Mouse (Mus musculus) MEL (cell line): Measurements from ENCODE around the gene Gtsf1l. TPM values are rescaled to one million over a fixed set of nuclear protein-coding genes. Genes with fewer than 3 reads are reported as not detected.

Source experiments
- DNase-seq: peaks from one replicate; pipeline ENCODE4 v3.0.0; 2011; ENCODE audit warnings: low read depth, low spot score
- H3K27ac ChIP-seq: 2 replicates; pipeline ENCODE4 v1.5.1; 2012; ENCODE audit warnings: low read depth, mild to moderate bottlenecking, control low read depth, low read length, moderate library complexity; ENCODE audit not compliant: control insufficient read depth
- H3K27me3 ChIP-seq, 2 experiments: fragments of 150-350 bp in 1 of 2; sonication (generic) in 1 of 2; 2 replicates each; pipeline ENCODE4 v1.6.1; 2012; ENCODE audit warnings: low read length in 2 of 2, mild to moderate bottlenecking in 2 of 2, improper control_type of control experiment in 1 of 2, moderate library complexity in 1 of 2; ENCODE audit not compliant: insufficient read depth in 2 of 2, control insufficient read depth in 1 of 2
- H3K36me3 ChIP-seq, 2 experiments: 2 replicates each; pipeline ENCODE4 v1.6.1; 2012 to 2014; ENCODE audit warnings: low read length in 2 of 2, improper control_type of control experiment in 1 of 2, inconsistent platforms in 1 of 2, mild to moderate bottlenecking in 1 of 2; ENCODE audit not compliant: insufficient read depth in 2 of 2, control insufficient read depth in 1 of 2
- H3K4me1 ChIP-seq, 2 experiments: fragments of 150-350 bp in 1 of 2; sonication (generic) in 1 of 2; 2 replicates each; pipeline ENCODE4 v1.6.1; 2012; ENCODE audit warnings: low read length in 2 of 2, improper control_type of control experiment in 1 of 2, mild to moderate bottlenecking in 1 of 2; ENCODE audit not compliant: insufficient read depth in 2 of 2, control insufficient read depth in 1 of 2
- H3K4me3 ChIP-seq, 2 experiments: fragments of 150-350 bp in 1 of 2; sonication (generic) in 1 of 2; 2 replicates each; pipeline ENCODE4 v1.5.1; 2012; ENCODE audit warnings: low read depth in 2 of 2, low read length in 2 of 2, mild to moderate bottlenecking in 2 of 2, moderate library complexity in 2 of 2, control low read depth in 1 of 2, improper control_type of control experiment in 1 of 2; ENCODE audit not compliant: control insufficient read depth in 1 of 2, insufficient read depth in 1 of 2
- H3K79me2 ChIP-seq: 2 replicates; pipeline ENCODE4 v1.6.1; 2012; ENCODE audit warnings: mild to moderate bottlenecking, low read length, moderate library complexity; ENCODE audit not compliant: control insufficient read depth, poor library complexity, insufficient read depth
- H3K9ac ChIP-seq: 2 replicates; pipeline ENCODE4 v1.6.1; 2012; ENCODE audit warnings: low read depth, mild to moderate bottlenecking, control low read depth, low read length, moderate library complexity; ENCODE audit not compliant: control insufficient read depth, poor library complexity, severe bottlenecking
- H3K9me3 ChIP-seq: fragments of 150-350 bp; sonication (generic); replicated peaks from 2 replicates; pipeline ENCODE4 v1.6.1; 2012; ENCODE audit warnings: mild to moderate bottlenecking, low read length, improper control_type of control experiment, moderate library complexity; ENCODE audit not compliant: insufficient read depth
- CHD2 ChIP-seq: IDR thresholded peaks from 2 replicates; pipeline ENCODE4 v1.6.1; 2011; ENCODE audit warnings: low read length, improper control_type of control experiment
- CTCF ChIP-seq, 3 experiments: IDR thresholded peaks in 2 of 3; conservative IDR thresholded peaks in 1 of 3; 2 replicates each; pipeline ENCODE4 v1.5.1; 2011 to 2012; ENCODE audit warnings: low read length in 3 of 3, low read depth in 2 of 3, mild to moderate bottlenecking in 2 of 3, improper control_type of control experiment in 1 of 3, inconsistent platforms in 1 of 3, mixed read lengths in 1 of 3, moderate library complexity in 1 of 3; ENCODE audit not compliant: control insufficient read depth in 1 of 3, insufficient read depth in 1 of 3, poor library complexity in 1 of 3, severe bottlenecking in 1 of 3
- ELF1 ChIP-seq: IDR thresholded peaks from 2 replicates; pipeline ENCODE4 v1.6.1; 2014; ENCODE audit warnings: low read depth, mild to moderate bottlenecking, inconsistent platforms, low read length, improper control_type of control experiment, moderate library complexity
- ETS1 ChIP-seq: IDR thresholded peaks from 2 replicates; pipeline ENCODE4 v1.6.1; 2012; ENCODE audit warnings: low read depth, mild to moderate bottlenecking, inconsistent platforms, low read length, improper control_type of control experiment, moderate library complexity
- GATA1 ChIP-seq: IDR thresholded peaks from 2 replicates; pipeline ENCODE4 v1.6.1; 2011; ENCODE audit warnings: low read depth, low read length, improper control_type of control experiment
- KAT2A ChIP-seq: conservative IDR thresholded peaks from 2 replicates; pipeline ENCODE4 v1.6.1; 2012; ENCODE audit warnings: low read depth, low read length, improper control_type of control experiment, inconsistent platforms
- MEF2A ChIP-seq: IDR thresholded peaks from 2 replicates; pipeline ENCODE4 v1.6.1; 2014; ENCODE audit warnings: low read depth, mild to moderate bottlenecking, inconsistent platforms, low read length, improper control_type of control experiment; ENCODE audit not compliant: poor library complexity, insufficient replicate concordance, severe bottlenecking; ENCODE audit errors: extremely low read depth
- MYB ChIP-seq: IDR thresholded peaks from 2 replicates; pipeline ENCODE4 v1.6.1; 2011; ENCODE audit warnings: mild to moderate bottlenecking, low read depth, low read length, improper control_type of control experiment
- MYC ChIP-seq: IDR thresholded peaks from 2 replicates; pipeline ENCODE4 v1.6.1; 2011; ENCODE audit warnings: low read depth, mild to moderate bottlenecking, low read length, improper control_type of control experiment, moderate library complexity
- NRF1 ChIP-seq: IDR thresholded peaks from 2 replicates; pipeline ENCODE4 v1.6.1; 2014; ENCODE audit warnings: low read depth, mild to moderate bottlenecking, inconsistent platforms, low read length, improper control_type of control experiment, moderate library complexity; ENCODE audit not compliant: poor library complexity, insufficient read depth, severe bottlenecking
- POLR2AphosphoS2 ChIP-seq: IDR thresholded peaks from 2 replicates; pipeline ENCODE4 v1.6.1; 2011; ENCODE audit warnings: low read length, improper control_type of control experiment
- RAD21 ChIP-seq: IDR thresholded peaks from 2 replicates; pipeline ENCODE4 v1.6.1; 2011; ENCODE audit warnings: mild to moderate bottlenecking, low read depth, low read length, improper control_type of control experiment
- RCOR1 ChIP-seq: IDR thresholded peaks from 2 replicates; pipeline ENCODE4 v1.6.1; 2012; ENCODE audit warnings: low read depth, mild to moderate bottlenecking, inconsistent platforms, low read length, improper control_type of control experiment
- SIN3A ChIP-seq: IDR thresholded peaks from 2 replicates; pipeline ENCODE4 v1.6.1; 2012; ENCODE audit warnings: low read length, improper control_type of control experiment, inconsistent platforms
- SMC3 ChIP-seq: IDR thresholded peaks from 2 replicates; pipeline ENCODE4 v1.6.1; 2011; ENCODE audit warnings: low read depth, low read length, improper control_type of control experiment
- TBP ChIP-seq: IDR thresholded peaks from 2 replicates; pipeline ENCODE4 v1.8.0; 2011; ENCODE audit warnings: low read depth, low read length, improper control_type of control experiment
- TCF12 ChIP-seq: IDR thresholded peaks from 2 replicates; pipeline ENCODE4 v1.6.1; 2014; ENCODE audit warnings: low read depth, mild to moderate bottlenecking, inconsistent platforms, low read length, improper control_type of control experiment, moderate library complexity
- ZC3H11A ChIP-seq: IDR thresholded peaks from 2 replicates; pipeline ENCODE4 v1.6.1; 2012; ENCODE audit warnings: low read depth, mild to moderate bottlenecking, inconsistent platforms, low read length, improper control_type of control experiment
- ZKSCAN1 ChIP-seq: IDR thresholded peaks from 2 replicates; pipeline ENCODE4 v1.6.1; 2012; ENCODE audit warnings: low read depth, mild to moderate bottlenecking, inconsistent platforms, low read length, improper control_type of control experiment, moderate library complexity
- ZMIZ1 ChIP-seq: IDR thresholded peaks from 2 replicates; pipeline ENCODE4 v1.6.1; 2012; ENCODE audit warnings: low read depth, mild to moderate bottlenecking, inconsistent platforms, low read length, improper control_type of control experiment, moderate library complexity
- ZNF384 ChIP-seq: IDR thresholded peaks from 2 replicates; pipeline ENCODE4 v1.6.1; 2012; ENCODE audit warnings: low read depth, mild to moderate bottlenecking, inconsistent platforms, low read length, improper control_type of control experiment
- polyA plus RNA-seq, 2 experiments: library from polyadenylated mRNA; stranded (reverse) in 1 of 2; unstranded in 1 of 2; fragments of >175 nt in 1 of 2; fragments of >200 nt in 1 of 2; gene quantifications; 2 replicates each; pipeline versions ENCODE4 v1.2.1 to v1.2.4; 2012; ENCODE audit warnings: low replicate concordance in 2 of 2, low read depth in 1 of 2; ENCODE audit not compliant: insufficient read length in 2 of 2, insufficient read depth in 1 of 2, missing spikeins in 1 of 2
- total RNA-seq: library from RNA; depleted of rRNA; stranded (reverse); fragments of 300-350 nt; gene quantifications from 2 replicates; pipeline ENCODE4 v1.2.3, GENCODE M21; 2012

The Gtsf1l gene
- total and polyA plus RNA-seq, 3 experiments, result not detected

- Histone ChIP-seq H3K4me1 (no peaks in the 10 kb centered on the region), H3K79me2 (no peaks in the 10 kb centered on the region), H3K27ac (no peak overlapping the region), H3K9ac (no peak overlapping the region), H3K9me3 (no peaks in the 10 kb centered on the region), H3K36me3 (no peaks in the 10 kb centered on the region), H3K4me3 (no peak overlapping the region), H3K27me3 (no peaks in the 10 kb centered on the region; a peak in 1 of 4 replicates)
- TF ChIP-seq CTCF (IDR thresholded peaks at IDR 0.05 in 2 of 3, conservative IDR thresholded peaks at IDR 0.05 in 1 of 3; ENCODE audit: control insufficient read depth in 1 of 3, insufficient read depth in 1 of 3, low read depth in 2 of 3, low read length in 3 of 3, poor library complexity in 1 of 3, severe bottlenecking in 1 of 3) (peak in 2 of 3 experiments; percentile 10 to 14; a peak in 2 of 6 replicates), ZKSCAN1 (no peak)
- DNase-seq, result no peak
These were observed 23.1 kb upstream of the Gtsf1l start for GRCm38 (mm10) chr2:163110706-163111105.

DNA sequence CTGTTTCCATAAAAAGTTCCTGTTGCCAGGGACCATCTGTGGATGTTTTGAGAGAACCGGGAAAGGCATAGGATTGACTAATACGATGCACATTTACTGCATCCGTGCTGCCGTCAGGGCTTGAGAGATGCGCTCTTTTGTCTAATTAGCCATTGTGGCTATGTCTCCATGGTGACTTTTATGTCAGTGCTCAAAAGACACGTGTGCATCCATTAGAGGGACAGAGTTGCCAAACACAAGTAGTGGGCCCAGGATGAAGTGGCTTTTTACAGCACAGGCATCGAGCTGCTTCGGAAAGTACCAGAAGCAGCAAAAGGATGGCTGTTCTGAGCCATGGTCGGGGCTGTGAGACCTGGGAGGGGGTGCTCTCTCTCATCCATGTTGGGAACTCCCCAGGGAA lies 20.7 kb upstream of the Gtsf1l start:
- no peaks in the 10 kb centered on the region for H3K36me3 ChIP-seq
- no peak overlapping the region for H3K9ac ChIP-seq
- H3K27me3 ChIP-seq, result no peaks in the 10 kb centered on the region
- DNase-seq, result no peak
- TF ChIP-seq SMC3 (no peak), ZC3H11A (no peak), MEF2A (no peak), CHD2 (no peak), MYC (no peak), SIN3A (no peak), POLR2AphosphoS2 (no peak), MYB (no peak), NRF1 (no peak)
- TF ChIP-seq, all 39 proteins: peak for 0
- no peaks in the 10 kb centered on the region for H3K4me1 ChIP-seq
- no peaks in the 10 kb centered on the region for H3K9me3 ChIP-seq
- H3K27ac ChIP-seq, result no peak overlapping the region
- no peak overlapping the region for H3K4me3 ChIP-seq
- no peaks in the 10 kb centered on the region for H3K79me2 ChIP-seq

DNA sequence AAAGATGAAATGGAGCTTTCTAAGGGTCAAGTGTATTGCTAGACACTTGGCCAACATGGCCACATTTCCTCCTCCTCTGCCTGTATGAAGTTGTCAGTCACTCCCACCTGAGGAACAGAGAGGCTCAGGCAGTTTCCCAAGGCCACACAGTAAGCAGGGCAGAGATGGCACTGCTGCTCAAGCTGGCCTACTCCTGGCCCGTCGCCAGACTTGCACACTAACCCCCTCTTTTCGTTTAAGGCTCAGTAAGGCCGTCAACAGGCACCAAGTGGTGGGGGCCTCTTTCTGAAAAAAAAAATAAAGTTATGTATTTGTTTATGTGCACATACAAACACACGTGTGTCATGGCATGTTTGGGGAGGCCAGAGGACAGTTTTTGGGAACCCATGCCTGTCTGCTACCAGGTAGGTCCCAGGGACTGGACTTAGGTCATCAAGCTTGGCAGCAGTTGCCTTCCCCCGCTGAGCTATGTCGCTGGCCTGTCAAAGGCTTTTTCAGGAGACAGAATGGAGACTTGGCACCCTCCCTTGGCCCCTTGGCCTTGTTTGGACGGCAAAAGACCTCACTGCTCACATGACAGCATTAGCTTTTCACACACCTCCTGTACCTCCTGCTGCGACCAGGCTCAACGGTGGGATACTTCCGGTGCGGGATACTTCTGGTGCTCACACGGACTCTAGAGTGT lies 16.6 kb upstream of the Gtsf1l start:
- Histone ChIP-seq H3K9ac (no peak overlapping the region), H3K27me3 (no peaks in the 10 kb centered on the region), H3K9me3 (no peaks in the 10 kb centered on the region), H3K4me1 (0 out of 4 replicates have a peak, but pooled peaks cover 0 to 2% of the 10 kb centered on the region in 2 experiments), H3K36me3 (no peaks in the 10 kb centered on the region), H3K79me2 (no peaks in the 10 kb centered on the region), H3K4me3 (no peak overlapping the region), H3K27ac (no peak overlapping the region)
- TF ChIP-seq RAD21, result no peak
- no peak for TF ChIP-seq NRF1
- TF ChIP-seq KAT2A, result no peak
- no peak for TF ChIP-seq GATA1
- no peak for TF ChIP-seq CHD2
- TF ChIP-seq SMC3, result no peak
- no peak for TF ChIP-seq ETS1
- TF ChIP-seq MEF2A, result no peak
- no peak for TF ChIP-seq TCF12
- no peak for TF ChIP-seq ZNF384
- no peak for TF ChIP-seq ZMIZ1
- no peak for TF ChIP-seq TBP
- no peak for TF ChIP-seq ELF1
- TF ChIP-seq RCOR1, result no peak
- TF ChIP-seq MYC, result no peak
- DNase-seq, result no peak
